Mouse (Mus musculus) hindbrain, postnatal 0 days (tissue): ENCODE results near the gene Aqp2. TPM values are rescaled to one million over a fixed set of nuclear protein-coding genes. Genes with fewer than 3 reads are reported as not detected.
A peak's percentile ranks its signal among the peaks of the same experiment; 100 is the strongest.

Experiments used
- ATAC-seq: fragments of 200-750 bp; cut with Nextera tagmentation; 2 replicates; pipeline ENCODE4 v1.8.0; 2017; ENCODE audit warnings: mild to moderate bottlenecking, moderate TSS enrichment, moderate library complexity
- DNase-seq: peaks from one replicate; pipeline ENCODE4 v3.0.0-alpha.2; 2015; ENCODE audit warnings: low spot score
- H3K27ac ChIP-seq: fragments of 300-500 bp; sonication (generic); 2 replicates; pipeline ENCODE4 v1.5.1; 2014; ENCODE audit warnings: mild to moderate bottlenecking
- H3K27me3 ChIP-seq: fragments of 300-500 bp; sonication (generic); 2 replicates; pipeline ENCODE4 v1.6.1; 2014; ENCODE audit warnings: low read length, mixed read lengths; ENCODE audit not compliant: insufficient read depth
- H3K36me3 ChIP-seq: fragments of 300-500 bp; sonication (generic); 2 replicates; pipeline ENCODE4 v1.6.1; 2014; ENCODE audit warnings: low read length, mixed read lengths; ENCODE audit not compliant: insufficient read depth
- H3K4me1 ChIP-seq: fragments of 300-500 bp; sonication (generic); 2 replicates; pipeline ENCODE4 v1.6.1; 2014; ENCODE audit warnings: antibody characterized with exemption, low read length, mixed read lengths; ENCODE audit not compliant: insufficient read depth
- H3K4me2 ChIP-seq: fragments of 300-500 bp; sonication (generic); 2 replicates; pipeline ENCODE4 v1.6.1; 2014; ENCODE audit warnings: low read depth, mild to moderate bottlenecking, low read length, moderate library complexity, mixed read lengths
- H3K4me3 ChIP-seq: fragments of 300-500 bp; sonication (generic); 2 replicates; pipeline ENCODE4 v1.5.1; 2014; ENCODE audit warnings: low read length
- H3K9ac ChIP-seq: fragments of 300-500 bp; sonication (generic); replicated peaks from 2 replicates; pipeline ENCODE4 v1.6.1; 2014; ENCODE audit warnings: mild to moderate bottlenecking, low read length, moderate library complexity, mixed read lengths
- H3K9me3 ChIP-seq: fragments of 300-500 bp; sonication (generic); 2 replicates; pipeline ENCODE4 v1.6.1; 2016; ENCODE audit warnings: low read length, mixed read lengths
- CTCF ChIP-seq: IDR thresholded peaks from 2 replicates; pipeline ENCODE4 v1.5.1; 2016; ENCODE audit warnings: antibody characterized with exemption, control low read depth, low read depth
- WGBS: fragments of 180-500 bp; shearing (Covaris S2); extraction: QIAGEN DNeasy Blood & Tissue Kit; methylation state at CpG from one replicate; pipeline ENCODE4 v1.1.7; 2014; 5-methylcytosine and 5-hydroxymethylcytosine counted together
- polyA plus RNA-seq: library from polyadenylated mRNA; unstranded; fragments of >200 nt; fragmentation: Nextera tagmentation; extraction: Ambion mirVana; gene quantifications from 2 replicates; pipeline ENCODE4 v1.2.1, GENCODE M21; 2015
- total RNA-seq: library from RNA; depleted of rRNA; stranded (reverse); fragments of >200 nt; gene quantifications from 2 replicates; pipeline ENCODE4 v1.2.3, GENCODE M21; 2014; rRNA removed

Aqp2 gene
- total RNA-seq (not detected in 2 replicates), polyA plus RNA-seq (0.10 TPM in 1 of 2 replicates, not detected in the other)

DNA sequence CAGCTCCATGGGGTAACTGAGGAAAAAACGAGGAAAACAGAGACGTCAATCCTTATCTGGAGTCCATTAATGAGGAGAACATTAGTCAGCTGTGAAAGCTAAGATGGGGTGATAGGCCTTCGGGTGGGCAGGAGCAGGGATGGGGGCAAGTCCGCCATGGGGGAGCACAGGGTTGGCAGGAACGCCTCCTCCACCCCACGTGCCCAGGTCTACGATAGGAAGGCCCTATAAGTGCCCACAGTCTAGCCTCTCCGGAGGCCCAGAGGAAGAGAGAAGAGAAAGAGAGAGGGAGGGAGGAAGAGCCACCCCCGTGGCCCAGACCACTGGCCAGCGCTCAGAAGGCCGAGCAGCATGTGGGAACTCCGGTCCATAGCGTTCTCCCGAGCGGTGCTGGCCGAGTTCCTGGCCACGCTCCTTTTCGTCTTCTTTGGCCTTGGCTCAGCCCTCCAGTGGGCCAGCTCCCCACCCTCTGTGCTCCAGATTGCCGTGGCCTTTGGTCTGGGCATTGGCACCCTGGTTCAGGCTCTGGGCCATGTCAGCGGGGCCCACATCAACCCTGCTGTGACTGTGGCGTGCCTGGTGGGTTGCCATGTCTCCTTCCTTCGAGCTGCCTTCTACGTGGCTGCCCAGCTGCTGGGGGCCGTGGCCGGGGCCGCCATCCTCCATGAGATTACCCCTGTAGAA lies at the start of gene Aqp2:
Gene Aqp2 (plus strand): TSS at position 254 of the 684 bp plus-strand sequence.
- H3K9me3 ChIP-seq, result no peaks in the 10 kb centered on the region
- H3K4me2 ChIP-seq, result no peak within 1 kb of the TSS
- no peak within 1 kb of the TSS for H3K9ac ChIP-seq
- ATAC-seq (peak; percentile 40; the same call in 1 of the 2 replicates), DNase-seq (peak; percentile 35)
- peaks cover 3% of the 10 kb centered on the region; the same call in 1 of the 2 replicates for H3K27me3 ChIP-seq
- H3K4me3 ChIP-seq, result no peak within 1 kb of the TSS
- no peak for TF ChIP-seq CTCF
- 50% methylated on average over 26 of the region's 26 CpGs for WGBS
- H3K27ac ChIP-seq, result no peak within 1 kb of the TSS
- H3K36me3 ChIP-seq, result no peaks in the 10 kb centered on the region
- peaks cover 1% of the 10 kb centered on the region; the same call in 1 of the 2 replicates for H3K4me1 ChIP-seq

GRCm38 (mm10) chr15:99531146-99531545 lies 47.7 kb upstream of the Aqp2 start:
- 0 out of 2 replicates have a peak, but pooled peaks cover 12% of the 10 kb centered on the region for H3K4me1 ChIP-seq
- WGBS, result 52% methylated on average over 6 of the region's 6 CpGs
- no peak overlapping the region for H3K9ac ChIP-seq
- H3K4me2 ChIP-seq, result no peak overlapping the region
- H3K27me3 ChIP-seq, result no peaks in the 10 kb centered on the region
- H3K27ac ChIP-seq, result no peak overlapping the region
- no peak for TF ChIP-seq CTCF
- H3K4me3 ChIP-seq, result no peak overlapping the region
- no peaks in the 10 kb centered on the region for H3K9me3 ChIP-seq
- DNase-seq, result no peak
- no peaks in the 10 kb centered on the region for H3K36me3 ChIP-seq
- ATAC-seq, result no peak

GRCm38 (mm10) chr15:99532023-99532422 lies 46.8 kb upstream of the Aqp2 start:
- peak; percentile 20 for TF ChIP-seq CTCF
- no peak overlapping the region for H3K9ac ChIP-seq
- no peak overlapping the region for H3K27ac ChIP-seq
- DNase-seq, result no peak
- WGBS, result 64% methylated on average over 3 of the region's 3 CpGs
- no peak for ATAC-seq
- no peak overlapping the region for H3K4me2 ChIP-seq
- no peaks in the 10 kb centered on the region for H3K9me3 ChIP-seq
- H3K4me1 ChIP-seq, result 0 out of 2 replicates have a peak, but pooled peaks cover 5% of the 10 kb centered on the region
- H3K4me3 ChIP-seq, result no peak overlapping the region
- H3K27me3 ChIP-seq, result no peaks in the 10 kb centered on the region
- no peaks in the 10 kb centered on the region for H3K36me3 ChIP-seq

- Histone ChIP-seq H3K36me3 (no peaks in the 10 kb centered on the region), H3K27me3 (no peaks in the 10 kb centered on the region), H3K9ac (no peak overlapping the region), H3K4me2 (no peak overlapping the region), H3K4me3 (no peak overlapping the region), H3K9me3 (no peaks in the 10 kb centered on the region), H3K4me1 (no peaks in the 10 kb centered on the region), H3K27ac (peak overlapping the region; percentile 32; the same call in 1 of the 2 replicates)
- peak; percentile 59; the same call in 1 of the 2 replicates for ATAC-seq
- WGBS, result 38% methylated on average over 11 of the region's 11 CpGs
- DNase-seq, result peak; percentile 46
- TF ChIP-seq CTCF, result no peak
Measured at GRCm38 (mm10) chr15:99536889-99537862, 41.7 kb upstream of the Aqp2 start.

DNA sequence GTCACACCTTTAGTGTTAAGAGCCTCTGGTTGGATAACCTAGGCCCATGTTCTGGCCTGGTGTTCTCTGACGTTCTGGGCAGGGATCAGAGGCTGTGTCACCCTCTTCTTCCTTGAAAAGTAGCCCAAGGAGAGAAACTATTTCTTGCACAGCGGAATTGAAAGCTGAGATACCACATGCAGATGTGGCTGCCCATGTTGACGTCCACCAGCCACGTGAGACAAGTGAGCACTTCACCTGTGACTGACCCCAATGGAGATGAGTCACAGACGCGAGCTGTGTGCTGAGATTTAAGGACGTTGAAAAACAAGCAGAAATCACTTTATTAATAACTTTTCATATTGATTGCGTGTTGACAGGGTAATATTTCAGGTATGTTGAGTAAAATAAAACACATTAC lies 39.0 kb upstream of the Aqp2 start:
- 83% methylated on average over 8 of the region's 8 CpGs for WGBS
- no peak for DNase-seq
- no peak overlapping the region for H3K4me2 ChIP-seq
- H3K27me3 ChIP-seq, result no peaks in the 10 kb centered on the region
- no peak overlapping the region for H3K4me3 ChIP-seq
- no peak overlapping the region for H3K9ac ChIP-seq
- no peaks in the 10 kb centered on the region for H3K9me3 ChIP-seq
- no peak for ATAC-seq
- H3K36me3 ChIP-seq, result no peaks in the 10 kb centered on the region
- TF ChIP-seq CTCF, result no peak
- no peaks in the 10 kb centered on the region for H3K4me1 ChIP-seq
- H3K27ac ChIP-seq, result no peak overlapping the region

GRCm38 (mm10) chr15:99544047-99544446 lies 34.8 kb upstream of the Aqp2 start:
- Histone ChIP-seq H3K4me1 (peaks cover 4% of the 10 kb centered on the region; the same call in 1 of the 2 replicates), H3K27ac (no peak overlapping the region), H3K4me2 (no peak overlapping the region), H3K9me3 (no peaks in the 10 kb centered on the region), H3K36me3 (no peaks in the 10 kb centered on the region), H3K27me3 (no peaks in the 10 kb centered on the region), H3K9ac (no peak overlapping the region), H3K4me3 (no peak overlapping the region)
- TF ChIP-seq CTCF, result no peak
- DNase-seq (no peak), ATAC-seq (no peak)
- WGBS, result 83% methylated on average over 7 of the region's 7 CpGs
